Mouse (Mus musculus): ENCODE data around the gene Akr1b8. TPM values are rescaled to one million over a fixed set of nuclear protein-coding genes. Genes with fewer than 3 reads are reported as not detected.

The Akr1b8 gene
- polyA plus RNA-seq, 1 experiment from 2014 or later = 16.5 TPM

Other genes starting within 250 kb of the Akr1b8 start
- 50.7 and 54.7 TPM in 2 replicates for gene Slc35b4, start 177.0 kb upstream of the Akr1b8 start, polyA plus RNA-seq (2016; fragmentation: Nextera tagmentation; extraction: Ambion mirVana)
- 236 and 282 TPM in 2 replicates for gene Akr1b3, start 36.6 kb upstream of the Akr1b8 start, polyA plus RNA-seq (2016; fragmentation: Nextera tagmentation; extraction: Ambion mirVana)
- 15.0 and 16.2 TPM in 2 replicates for gene Akr1b10, start 30.1 kb downstream of the Akr1b8 start, polyA plus RNA-seq (2016; fragmentation: Nextera tagmentation; extraction: Ambion mirVana)
- gene Akr1b7, start 58.2 kb downstream of the Akr1b8 start, polyA plus RNA-seq (2016; fragmentation: Nextera tagmentation; extraction: Ambion mirVana) = not detected in 2 replicates
- gene Bpgm, start 122.1 kb downstream of the Akr1b8 start, polyA plus RNA-seq (2016; fragmentation: Nextera tagmentation; extraction: Ambion mirVana) = 57.2 and 66.0 TPM in 2 replicates
- 143 and 152 TPM in 2 replicates for gene Cald1, start 244.4 kb downstream of the Akr1b8 start, polyA plus RNA-seq (2016; fragmentation: Nextera tagmentation; extraction: Ambion mirVana)